Mouse (Mus musculus): ENCODE results near the gene Tjap1. TPM values are rescaled to one million over a fixed set of nuclear protein-coding genes. Genes with fewer than 3 reads are reported as not detected.
A peak's percentile ranks its signal among the peaks of the same experiment; 100 is the strongest.

The Tjap1 gene
- 33.0 and 34.6 TPM in 2 replicates for polyA plus RNA-seq (2014; fragmentation: Nextera tagmentation; extraction: Ambion mirVana)

GRCm38 (mm10) chr17:46282483-46283123 is at the start of gene Tjap1:
TSS of gene Tjap1 (minus strand) at chr17:46283026.
- Histone ChIP-seq H3K36me3 (ENCODE audit: control insufficient read depth, insufficient read depth, low read length) (peaks cover 30% of the 10 kb centered on the region), H3K4me3 (ENCODE audit: control insufficient read depth in 1 of 2, insufficient read depth in 1 of 2, low read depth in 1 of 2, low read length in 2 of 2) (peak within 1 kb of the TSS; percentile 63 to 80), H3K27me3 (ENCODE audit: control insufficient read depth, insufficient read depth, low read length) (no peaks in the 10 kb centered on the region), H3K27ac (replicated peaks in 1 of 2; ENCODE audit: control insufficient read depth in 1 of 2, insufficient read depth in 1 of 2, low read depth in 2 of 2, low read length in 2 of 2) (peak within 1 kb of the TSS; percentile 88 to 90), H3K9me3 (ENCODE audit: control insufficient read depth, low read length) (no peaks in the 10 kb centered on the region), H3K4me2 (ENCODE audit: low read length) (peak within 1 kb of the TSS; percentile 94), H3K4me1 (ENCODE audit: control insufficient read depth in 2 of 2, insufficient read depth in 2 of 2, low read length in 2 of 2) (peaks cover 12 to 26% of the 10 kb centered on the region in 2 experiments), H3K9ac (ENCODE audit: low read length) (peak within 1 kb of the TSS; percentile 86)
- ATAC-seq (ENCODE audit: insufficient number of reproducible peaks, insufficient read depth, low FRiP score, low read depth) = peak; percentile 92
- 1% methylated on average over 37 of the region's 37 CpGs for WGBS

GRCm38 (mm10) chr17:46328723-46329122 is 45.9 kb upstream of the Tjap1 start:
- 71% methylated on average over 6 of the region's 6 CpGs for WGBS
- H3K4me3 ChIP-seq (ENCODE audit: control insufficient read depth in 1 of 2, insufficient read depth in 1 of 2, low read depth in 1 of 2, low read length in 2 of 2) = peak overlapping the region in 1 of 2 experiments; percentile 80; a peak in 2 of 4 replicates
- H3K27ac ChIP-seq (replicated peaks in 1 of 2; ENCODE audit: control insufficient read depth in 1 of 2, insufficient read depth in 1 of 2, low read depth in 2 of 2, low read length in 2 of 2) = peak overlapping the region in 1 of 2 experiments; percentile 91; a peak in 2 of 4 replicates
- no peak for ATAC-seq (ENCODE audit: insufficient number of reproducible peaks, insufficient read depth, low FRiP score, low read depth)
- peaks cover 3% of the 10 kb centered on the region; the same call in 1 of the 2 replicates for H3K36me3 ChIP-seq (ENCODE audit: control insufficient read depth, insufficient read depth, low read length)
- peak overlapping the region; percentile 90 for H3K4me2 ChIP-seq (ENCODE audit: low read length)
- peak overlapping the region; percentile 91 for H3K9ac ChIP-seq (ENCODE audit: low read length)
- peaks cover 0 to 5% of the 10 kb centered on the region in 2 experiments; a peak in 1 of 4 replicates for H3K4me1 ChIP-seq (ENCODE audit: control insufficient read depth in 2 of 2, insufficient read depth in 2 of 2, low read length in 2 of 2)
- no peaks in the 10 kb centered on the region for H3K27me3 ChIP-seq (ENCODE audit: control insufficient read depth, insufficient read depth, low read length)
- no peaks in the 10 kb centered on the region for H3K9me3 ChIP-seq (ENCODE audit: control insufficient read depth, low read length)

- H3K27me3 ChIP-seq (ENCODE audit: control insufficient read depth, insufficient read depth, low read length) = no peaks in the 10 kb centered on the region
- ATAC-seq (ENCODE audit: insufficient number of reproducible peaks, insufficient read depth, low FRiP score, low read depth) = peak; percentile 95
- H3K4me2 ChIP-seq (ENCODE audit: low read length) = peak within 1 kb of the TSS; percentile 90
- H3K9ac ChIP-seq (ENCODE audit: low read length) = peak within 1 kb of the TSS; percentile 91
- WGBS = under 1% methylated on average over 40 of the region's 40 CpGs
- peaks cover 8% of the 10 kb centered on the region; the same call in 1 of the 2 replicates for H3K36me3 ChIP-seq (ENCODE audit: control insufficient read depth, insufficient read depth, low read length)
- peak within 1 kb of the TSS; percentile 87 to 91 for H3K27ac ChIP-seq (replicated peaks in 1 of 2; ENCODE audit: control insufficient read depth in 1 of 2, insufficient read depth in 1 of 2, low read depth in 2 of 2, low read length in 2 of 2)
- peaks cover 0 to 5% of the 10 kb centered on the region in 2 experiments; a peak in 1 of 4 replicates for H3K4me1 ChIP-seq (ENCODE audit: control insufficient read depth in 2 of 2, insufficient read depth in 2 of 2, low read length in 2 of 2)
- H3K4me3 ChIP-seq (ENCODE audit: control insufficient read depth in 1 of 2, insufficient read depth in 1 of 2, low read depth in 1 of 2, low read length in 2 of 2) = peak within 1 kb of the TSS; percentile 80 to 82
- H3K9me3 ChIP-seq (ENCODE audit: control insufficient read depth, low read length) = no peaks in the 10 kb centered on the region
Measured at GRCm38 (mm10) chr17:46327906-46328534, 45.2 kb upstream of the Tjap1 start, which contains the start of gene Abcc10. TSS of gene Abcc10 (minus strand) at chr17:46328352.

- WGBS = 3% methylated on average over 17 of the region's 27 CpGs
- peak overlapping the region; percentile 90 for H3K4me2 ChIP-seq (ENCODE audit: low read length)
- H3K9ac ChIP-seq (ENCODE audit: low read length) = peak overlapping the region; percentile 91
- peaks cover 8% of the 10 kb centered on the region; the same call in 1 of the 2 replicates for H3K36me3 ChIP-seq (ENCODE audit: control insufficient read depth, insufficient read depth, low read length)
- H3K4me1 ChIP-seq (ENCODE audit: control insufficient read depth in 2 of 2, insufficient read depth in 2 of 2, low read length in 2 of 2) = peaks cover 0 to 5% of the 10 kb centered on the region in 2 experiments; a peak in 1 of 4 replicates
- peak overlapping the region; percentile 87 to 91 for H3K27ac ChIP-seq (replicated peaks in 1 of 2; ENCODE audit: control insufficient read depth in 1 of 2, insufficient read depth in 1 of 2, low read depth in 2 of 2, low read length in 2 of 2)
- peak overlapping the region; percentile 80 to 82 for H3K4me3 ChIP-seq (ENCODE audit: control insufficient read depth in 1 of 2, insufficient read depth in 1 of 2, low read depth in 1 of 2, low read length in 2 of 2)
- H3K9me3 ChIP-seq (ENCODE audit: control insufficient read depth, low read length) = no peaks in the 10 kb centered on the region
- ATAC-seq (ENCODE audit: insufficient number of reproducible peaks, insufficient read depth, low FRiP score, low read depth) = peak; percentile 7; the same call in 1 of the 2 replicates
- H3K27me3 ChIP-seq (ENCODE audit: control insufficient read depth, insufficient read depth, low read length) = no peaks in the 10 kb centered on the region
Measured at GRCm38 (mm10) chr17:46327413-46327905, 44.6 kb upstream of the Tjap1 start.

- no peak for ATAC-seq (ENCODE audit: insufficient number of reproducible peaks, insufficient read depth, low FRiP score, low read depth)
- H3K4me2 ChIP-seq (ENCODE audit: low read length) = no peak overlapping the region
- no peaks in the 10 kb centered on the region for H3K9me3 ChIP-seq (ENCODE audit: control insufficient read depth, low read length)
- H3K36me3 ChIP-seq (ENCODE audit: control insufficient read depth, insufficient read depth, low read length) = peaks cover 17% of the 10 kb centered on the region
- no peak overlapping the region for H3K27ac ChIP-seq (replicated peaks in 1 of 2; ENCODE audit: control insufficient read depth in 1 of 2, insufficient read depth in 1 of 2, low read depth in 2 of 2, low read length in 2 of 2)
- no peaks in the 10 kb centered on the region for H3K27me3 ChIP-seq (ENCODE audit: control insufficient read depth, insufficient read depth, low read length)
- WGBS = 82% methylated on average over 14 of the region's 14 CpGs
- peaks cover 0 to 5% of the 10 kb centered on the region in 2 experiments; a peak in 1 of 4 replicates for H3K4me1 ChIP-seq (ENCODE audit: control insufficient read depth in 2 of 2, insufficient read depth in 2 of 2, low read length in 2 of 2)
- no peak overlapping the region for H3K4me3 ChIP-seq (ENCODE audit: control insufficient read depth in 1 of 2, insufficient read depth in 1 of 2, low read depth in 1 of 2, low read length in 2 of 2)
- H3K9ac ChIP-seq (ENCODE audit: low read length) = no peak overlapping the region
Measured at GRCm38 (mm10) chr17:46322046-46322823, 39.4 kb upstream of the Tjap1 start.

- Histone ChIP-seq H3K4me2 (ENCODE audit: low read length) (no peak overlapping the region), H3K36me3 (ENCODE audit: control insufficient read depth, insufficient read depth, low read length) (peaks cover 17% of the 10 kb centered on the region), H3K9me3 (ENCODE audit: control insufficient read depth, low read length) (no peaks in the 10 kb centered on the region), H3K9ac (ENCODE audit: low read length) (no peak overlapping the region), H3K4me3 (ENCODE audit: control insufficient read depth in 1 of 2, insufficient read depth in 1 of 2, low read depth in 1 of 2, low read length in 2 of 2) (no peak overlapping the region), H3K27me3 (ENCODE audit: control insufficient read depth, insufficient read depth, low read length) (no peaks in the 10 kb centered on the region), H3K4me1 (ENCODE audit: control insufficient read depth in 2 of 2, insufficient read depth in 2 of 2, low read length in 2 of 2) (no peaks in the 10 kb centered on the region), H3K27ac (replicated peaks in 1 of 2; ENCODE audit: control insufficient read depth in 1 of 2, insufficient read depth in 1 of 2, low read depth in 2 of 2, low read length in 2 of 2) (no peak overlapping the region)
- 70% methylated on average over 6 of the region's 6 CpGs for WGBS
- no peak for ATAC-seq (ENCODE audit: insufficient number of reproducible peaks, insufficient read depth, low FRiP score, low read depth)
Measured at GRCm38 (mm10) chr17:46320492-46320891, 37.7 kb upstream of the Tjap1 start.

GRCm38 (mm10) chr17:46315813-46316212 is 33.0 kb upstream of the Tjap1 start:
- Histone ChIP-seq H3K9ac (ENCODE audit: low read length) (no peak overlapping the region), H3K36me3 (ENCODE audit: control insufficient read depth, insufficient read depth, low read length) (0 out of 2 replicates have a peak, but pooled peaks cover 6% of the 10 kb centered on the region), H3K27ac (replicated peaks in 1 of 2; ENCODE audit: control insufficient read depth in 1 of 2, insufficient read depth in 1 of 2, low read depth in 2 of 2, low read length in 2 of 2) (no peak overlapping the region), H3K9me3 (ENCODE audit: control insufficient read depth, low read length) (no peaks in the 10 kb centered on the region), H3K4me2 (ENCODE audit: low read length) (no peak overlapping the region), H3K4me1 (ENCODE audit: control insufficient read depth in 2 of 2, insufficient read depth in 2 of 2, low read length in 2 of 2) (no peaks in the 10 kb centered on the region), H3K27me3 (ENCODE audit: control insufficient read depth, insufficient read depth, low read length) (no peaks in the 10 kb centered on the region), H3K4me3 (ENCODE audit: control insufficient read depth in 1 of 2, insufficient read depth in 1 of 2, low read depth in 1 of 2, low read length in 2 of 2) (no peak overlapping the region)
- 82% methylated on average over 10 of the region's 10 CpGs for WGBS
- ATAC-seq (ENCODE audit: insufficient number of reproducible peaks, insufficient read depth, low FRiP score, low read depth) = no peak

All from heart, embryonic 14.5 days (tissue).